In the genomic region with DNA sequence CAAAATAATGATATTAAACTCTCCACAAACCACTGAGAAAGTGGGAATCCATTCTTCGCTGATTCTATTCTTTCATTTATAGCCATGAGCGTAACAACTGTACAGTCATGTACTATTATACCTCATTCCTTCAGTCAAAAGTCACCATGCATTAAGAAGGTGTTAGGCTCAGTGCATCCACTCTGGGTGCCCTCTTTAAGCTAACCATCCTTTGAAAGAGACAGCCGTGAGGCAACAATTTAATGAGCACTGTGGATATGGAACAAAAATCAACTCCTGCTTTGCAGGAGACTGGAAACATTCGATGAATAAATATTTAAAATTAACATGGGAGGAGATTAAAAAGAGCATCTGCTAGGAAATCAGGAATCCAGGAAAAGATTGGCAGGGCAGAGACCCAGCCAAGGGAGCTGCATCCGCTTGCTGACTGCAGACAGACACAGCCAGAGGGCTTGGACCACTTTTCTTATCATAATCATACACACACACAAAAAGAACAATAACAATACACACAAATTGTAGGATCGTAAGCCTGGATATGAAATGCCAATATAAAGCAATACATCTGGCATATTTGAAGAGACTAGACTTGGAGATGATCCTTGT, we compare ENCODE assay signal across 20 mouse cellular contexts.
DNase-seq lines count a peak whose midpoint lies in the region; ATAC-seq and TF ChIP-seq lines count a peak whose summit lies in the region.
"Had no signal": no experiment of that assay in that cellular context is flagged by ENCODE, and none has a peak within 500 bp of the region (broad histone marks: within the 10 kb centered on the region; RNA-seq: fewer than 3 reads in every experiment).

No protein-coding gene starts in this region.

- TF ChIP-seq POLR2A in brain, embryonic 14.5 days (IDR thresholded peaks at IDR 0.05; ENCODE audit: borderline replicate concordance, extremely low read depth, insufficient read depth, insufficient read length, poor library complexity, severe bottlenecking) = no peak

- no peaks in the 10 kb centered on the region for H3K36me3 ChIP-seq in embryonic facial prominence, embryonic 13.5 days
- no peaks in the 10 kb centered on the region for H3K36me3 ChIP-seq in embryonic facial prominence, embryonic 10.5 days (replicated peaks)
- H3K36me3 ChIP-seq in hindbrain, embryonic 14.5 days (replicated peaks; ENCODE audit: control insufficient read depth, insufficient read depth) = no peaks in the 10 kb centered on the region
- H3K36me3 ChIP-seq in hindbrain, embryonic 11.5 days (ENCODE audit: control insufficient read depth, insufficient read depth, low read length) = no peaks in the 10 kb centered on the region
- no peaks in the 10 kb centered on the region for H3K36me3 ChIP-seq in midbrain, embryonic 15.5 days (replicated peaks)
- H3K36me3 ChIP-seq: G1E; heart, embryonic 15.5 days had no signal

- H3K4me2 ChIP-seq in embryonic facial prominence, embryonic 13.5 days = no peak overlapping the region
- no peak overlapping the region for H3K4me2 ChIP-seq in hindbrain, embryonic 14.5 days (replicated peaks)
- H3K4me2 ChIP-seq in hindbrain, embryonic 11.5 days (replicated peaks; ENCODE audit: low read depth, low read length) = no peak overlapping the region
- H3K4me2 ChIP-seq in midbrain, embryonic 15.5 days = no peak overlapping the region
- H3K4me2 ChIP-seq: heart, embryonic 11.5 days; heart, embryonic 15.5 days had no signal

- 0 out of 2 replicates have a peak overlapping the region, but pooled peaks have one; percentile 39 for H3K27ac ChIP-seq in embryonic facial prominence, embryonic 13.5 days
- H3K27ac ChIP-seq in embryonic facial prominence, embryonic 10.5 days (replicated peaks) = no peak overlapping the region
- peak overlapping the region; percentile 49; the same call in 1 of the 2 replicates for H3K27ac ChIP-seq in hindbrain, embryonic 14.5 days
- H3K27ac ChIP-seq in hindbrain, embryonic 11.5 days (ENCODE audit: low read depth, low read length) = no peak overlapping the region
- peak overlapping the region; percentile 56 for H3K27ac ChIP-seq in midbrain, embryonic 15.5 days
- H3K27ac ChIP-seq: heart, embryonic 15.5 days had no signal

- peaks cover 14% of the 10 kb centered on the region for H3K4me1 ChIP-seq in embryonic facial prominence, embryonic 13.5 days
- peaks cover 6% of the 10 kb centered on the region; the same call in 1 of the 2 replicates for H3K4me1 ChIP-seq in embryonic facial prominence, embryonic 10.5 days
- H3K4me1 ChIP-seq in hindbrain, embryonic 14.5 days (replicated peaks; ENCODE audit: control insufficient read depth, insufficient read depth, low read length) = no peaks in the 10 kb centered on the region
- H3K4me1 ChIP-seq in hindbrain, embryonic 11.5 days (replicated peaks; ENCODE audit: control insufficient read depth, insufficient read depth, low read length) = no peaks in the 10 kb centered on the region
- H3K4me1 ChIP-seq in midbrain, embryonic 15.5 days = 0 out of 2 replicates have a peak, but pooled peaks cover 2% of the 10 kb centered on the region
- H3K4me1 ChIP-seq: heart, embryonic 15.5 days had no signal

- TF ChIP-seq CTCF in brain, embryonic 14.5 days (IDR thresholded peaks at IDR 0.05; ENCODE audit: borderline replicate concordance, extremely low read depth, insufficient read depth, insufficient read length) = no peak

- ATAC-seq in embryonic facial prominence, embryonic 13.5 days (ENCODE audit: insufficient number of reproducible peaks, insufficient read depth, low FRiP score, low TSS enrichment, low read depth) = no peak
- ATAC-seq in hindbrain, embryonic 14.5 days (ENCODE audit: low FRiP score) = 0 out of 2 replicates have a peak, but pooled peaks have one; percentile 37
- no peak for ATAC-seq in hindbrain, embryonic 11.5 days (ENCODE audit: low FRiP score)
- ATAC-seq in midbrain, embryonic 15.5 days (replicated peaks) = peak; percentile 80
- ATAC-seq: CD4-positive, CD25-positive, alpha-beta regulatory T cell, adult 4 months had no signal

- intact Hi-C loops in left cerebral cortex, postnatal 36 days (cut with DNase I) = no loop called here

- H3K9me3 ChIP-seq in embryonic facial prominence, embryonic 13.5 days = no peaks in the 10 kb centered on the region
- H3K9me3 ChIP-seq in embryonic facial prominence, embryonic 10.5 days = no peaks in the 10 kb centered on the region
- no peaks in the 10 kb centered on the region for H3K9me3 ChIP-seq in hindbrain, embryonic 14.5 days (ENCODE audit: control insufficient read depth, low read length)
- H3K9me3 ChIP-seq in hindbrain, embryonic 11.5 days (ENCODE audit: control insufficient read depth, low read length) = no peaks in the 10 kb centered on the region
- H3K9me3 ChIP-seq in midbrain, embryonic 15.5 days = no peaks in the 10 kb centered on the region
- H3K9me3 ChIP-seq: heart, embryonic 15.5 days had no signal

- no peaks in the 10 kb centered on the region for H3K27me3 ChIP-seq in embryonic facial prominence, embryonic 13.5 days
- H3K27me3 ChIP-seq in embryonic facial prominence, embryonic 10.5 days (replicated peaks; ENCODE audit: low read depth, poor library complexity, severe bottlenecking) = no peaks in the 10 kb centered on the region
- no peaks in the 10 kb centered on the region for H3K27me3 ChIP-seq in hindbrain, embryonic 14.5 days (ENCODE audit: control insufficient read depth, insufficient read depth, low read length)
- H3K27me3 ChIP-seq in hindbrain, embryonic 11.5 days (ENCODE audit: control insufficient read depth, insufficient read depth, low read length) = no peaks in the 10 kb centered on the region
- no peaks in the 10 kb centered on the region for H3K27me3 ChIP-seq in midbrain, embryonic 15.5 days (replicated peaks)
- H3K27me3 ChIP-seq: heart, embryonic 15.5 days had no signal

- no peak overlapping the region for H3K4me3 ChIP-seq in embryonic facial prominence, embryonic 13.5 days
- H3K4me3 ChIP-seq in embryonic facial prominence, embryonic 10.5 days = no peak overlapping the region
- no peak overlapping the region for H3K4me3 ChIP-seq in hindbrain, embryonic 14.5 days (replicated peaks; ENCODE audit: low read length)
- no peak overlapping the region for H3K4me3 ChIP-seq in hindbrain, embryonic 11.5 days (ENCODE audit: low read depth, low read length)
- no peak overlapping the region for H3K4me3 ChIP-seq in midbrain, embryonic 15.5 days
- H3K4me3 ChIP-seq: heart, embryonic 15.5 days had no signal

- 75% methylated on average over 6 of the region's 6 CpGs for WGBS in embryonic facial prominence, embryonic 13.5 days
- 90% methylated on average over 6 of the region's 6 CpGs for WGBS in embryonic facial prominence, embryonic 10.5 days
- 72% methylated on average over 6 of the region's 6 CpGs for WGBS in hindbrain, embryonic 14.5 days
- 87% methylated on average over 6 of the region's 6 CpGs for WGBS in hindbrain, embryonic 11.5 days
- 48% methylated on average over 6 of the region's 6 CpGs for WGBS in midbrain, embryonic 15.5 days

- DNase-seq in embryonic facial prominence, embryonic 10.5 days (ENCODE audit: low spot score) = no peak
- DNase-seq in hindbrain, embryonic 14.5 days (ENCODE audit: low spot score) = no peak
- DNase-seq in hindbrain, embryonic 11.5 days (ENCODE audit: low spot score) = no peak
- DNase-seq in brain, embryonic 14.5 days (ENCODE audit: low read depth) = peak; percentile 59
- DNase-seq in testis, postnatal 14 days (ENCODE audit: low spot score) = no peak
- no peak for DNase-seq in left cerebral cortex, postnatal 36 days (ENCODE audit: low spot score in 2 of 2)
- DNase-seq: adrenal gland, postnatal 10 days; B cell, adult 2 months; cerebellum, adult 18-20 months; cerebellum, adult 9-11 months; cerebellum, postnatal 36 days; gastrocnemius, postnatal 10 days; heart, adult 18-20 months; heart, postnatal 14 days had no signal

- no peak overlapping the region for H3K9ac ChIP-seq in embryonic facial prominence, embryonic 13.5 days
- no peak overlapping the region for H3K9ac ChIP-seq in hindbrain, embryonic 14.5 days
- no peak overlapping the region for H3K9ac ChIP-seq in hindbrain, embryonic 11.5 days (ENCODE audit: low read depth, low read length)
- H3K9ac ChIP-seq in midbrain, embryonic 15.5 days = no peak overlapping the region
- H3K9ac ChIP-seq: heart, embryonic 15.5 days had no signal

Comparison
In these comparisons a context has a peak if more than half of its experiments do, and no peak if none do; other contexts are left out.
1. ATAC-seq: peak in hindbrain, embryonic 14.5 days (single experiment) and midbrain, embryonic 15.5 days (single experiment); none in embryonic facial prominence, embryonic 13.5 days (single experiment) and hindbrain, embryonic 11.5 days (single experiment).
2. H3K27ac ChIP-seq: peak in embryonic facial prominence, embryonic 13.5 days (single experiment), hindbrain, embryonic 14.5 days (single experiment) and midbrain, embryonic 15.5 days (single experiment); none in embryonic facial prominence, embryonic 10.5 days (single experiment) and hindbrain, embryonic 11.5 days (single experiment).